Mouse (Mus musculus) adrenal gland, adult 8-10 months (tissue): ENCODE data around the gene Rundc3b. TPM values are rescaled to one million over a fixed set of nuclear protein-coding genes. Genes with fewer than 3 reads are reported as not detected.

Experiments
- DNase-seq: peaks from one replicate; pipeline ENCODE4 v3.0.0; 2022
- total RNA-seq, 4 experiments: library from RNA; stranded (reverse); gene quantifications; 2 replicates each; pipeline ENCODE4 v1.2.4; 2022

Rundc3b gene
- 10 to 100 TPM in 2 of 4 experiments, 1 to 10 TPM in 2; 6.4 to 12.6 (median 10.0) TPM for total RNA-seq

GRCm38 (mm10) chr5:8622596-8623231 lies at the start of gene Rundc3b:
Gene Rundc3b (minus strand): TSS chr5:8622952.
- peak; percentile 91 for DNase-seq

DNA sequence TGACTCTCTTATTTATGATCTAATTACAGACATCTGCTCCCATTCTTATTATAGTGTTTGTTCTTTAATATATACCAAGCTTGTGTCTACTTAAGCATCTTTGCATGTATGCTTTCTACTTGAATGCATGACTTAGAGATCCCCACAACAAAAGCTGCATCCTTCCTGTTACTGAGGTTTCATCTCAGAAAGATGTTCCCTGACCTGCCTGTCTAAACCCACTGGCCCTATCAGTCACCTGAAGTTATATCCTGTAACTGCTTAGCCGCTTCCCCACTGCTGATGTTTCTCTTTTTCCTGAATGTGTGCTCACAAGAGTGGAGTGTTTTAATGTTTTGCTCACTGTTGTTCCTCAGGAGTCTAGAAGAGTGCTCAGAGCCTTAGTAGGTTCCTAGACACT lies 46.9 kb upstream of the Rundc3b start:
- no peak for DNase-seq

DNA sequence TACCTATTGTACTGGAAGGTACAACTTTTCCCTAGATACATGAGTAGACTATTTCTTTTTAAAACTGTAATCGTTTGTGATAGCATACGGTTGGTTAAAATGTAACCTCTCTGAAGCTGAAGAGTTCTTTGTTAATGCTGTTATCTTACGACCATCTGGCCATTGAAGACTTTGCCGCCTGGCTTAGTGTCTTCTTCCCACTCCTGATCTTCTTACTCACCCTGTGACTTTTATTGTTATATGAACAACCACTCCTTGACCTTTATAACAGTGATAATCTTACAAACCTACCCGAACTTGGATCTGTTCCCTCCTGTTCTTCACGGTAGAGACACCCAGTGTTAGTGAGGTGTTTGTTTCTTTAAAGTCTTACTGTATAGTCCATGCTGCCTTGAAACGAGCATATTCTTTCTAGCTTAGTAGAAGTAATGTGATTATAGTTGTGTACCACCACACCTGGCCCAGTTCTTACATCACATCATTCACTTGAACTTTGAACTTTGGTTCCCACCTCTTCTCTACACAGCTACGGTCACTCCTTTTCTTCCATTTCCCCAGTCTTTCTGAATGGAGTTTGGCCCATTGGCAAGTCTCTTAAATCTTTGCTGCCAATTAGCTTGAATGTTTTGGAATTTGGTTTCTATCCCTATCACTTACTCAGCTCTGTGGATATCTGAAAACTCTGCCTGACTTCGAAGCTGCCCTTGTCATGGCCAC lies 45.2 kb upstream of the Rundc3b start:
- no peak for DNase-seq

DNA sequence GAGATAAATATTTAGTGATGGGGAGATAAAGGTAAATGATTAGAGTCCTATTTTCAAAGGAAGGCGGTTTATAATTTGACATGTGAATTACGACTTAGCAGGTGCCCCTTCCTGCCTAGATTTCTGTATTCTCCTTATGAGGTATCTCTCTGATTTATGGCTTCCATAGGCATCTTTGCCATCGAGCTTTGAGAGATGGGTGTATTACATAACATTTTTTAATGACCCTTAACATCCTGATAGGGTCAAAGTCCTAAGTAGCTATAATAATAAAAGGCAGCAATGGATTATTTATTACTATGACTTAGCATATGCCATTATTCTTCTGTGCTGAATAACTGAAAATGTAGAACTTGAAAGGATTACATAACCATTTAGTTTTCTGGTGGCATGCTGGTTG lies 41.9 kb upstream of the Rundc3b start:
- no peak for DNase-seq

DNA sequence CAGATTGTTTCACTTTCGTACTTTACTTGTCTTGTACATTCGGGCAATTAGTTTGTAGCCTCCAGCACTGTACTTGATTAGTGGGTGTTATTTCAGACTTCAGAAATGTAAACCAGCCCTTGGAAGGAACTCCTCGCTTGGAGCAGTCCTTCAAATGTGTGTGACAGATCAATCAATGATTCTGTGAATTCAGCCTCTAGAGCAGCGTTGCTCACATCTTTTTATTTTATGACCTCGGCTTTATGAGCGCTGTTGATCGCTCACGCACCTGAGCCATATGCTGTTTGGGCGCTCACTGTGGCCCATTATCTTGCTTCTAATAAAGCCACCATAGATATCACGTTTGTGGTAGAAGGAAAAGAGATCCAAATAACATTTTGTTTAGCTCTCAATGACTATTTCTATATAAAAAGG lies 38.0 kb upstream of the Rundc3b start:
- DNase-seq = no peak

GRCm38 (mm10) chr5:8659911-8660737 lies 37.4 kb upstream of the Rundc3b start, which contains the start of gene Abcb1a:
Gene Abcb1a (plus strand): TSS chr5:8660077.
- peak; percentile 52 for DNase-seq

DNA sequence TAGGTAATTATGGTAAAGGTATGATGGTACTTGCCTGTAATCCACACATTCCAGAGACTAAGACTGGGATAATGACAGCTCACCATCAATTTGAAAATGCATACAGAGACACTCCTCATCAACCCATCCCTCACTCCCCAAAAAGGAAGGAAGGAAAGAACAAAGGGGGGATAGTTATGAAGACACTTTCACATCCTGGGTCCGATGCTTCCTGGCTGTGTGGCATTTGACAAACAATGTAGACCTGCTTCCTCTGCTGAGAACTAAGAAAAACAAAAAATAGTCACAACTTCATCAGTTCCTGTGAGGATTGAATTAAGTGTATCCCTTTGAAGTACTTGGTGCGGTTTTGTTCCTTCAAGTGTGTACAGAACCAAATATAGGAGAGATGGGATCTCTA lies 29.3 kb upstream of the Rundc3b start:
- DNase-seq = no peak

DNA sequence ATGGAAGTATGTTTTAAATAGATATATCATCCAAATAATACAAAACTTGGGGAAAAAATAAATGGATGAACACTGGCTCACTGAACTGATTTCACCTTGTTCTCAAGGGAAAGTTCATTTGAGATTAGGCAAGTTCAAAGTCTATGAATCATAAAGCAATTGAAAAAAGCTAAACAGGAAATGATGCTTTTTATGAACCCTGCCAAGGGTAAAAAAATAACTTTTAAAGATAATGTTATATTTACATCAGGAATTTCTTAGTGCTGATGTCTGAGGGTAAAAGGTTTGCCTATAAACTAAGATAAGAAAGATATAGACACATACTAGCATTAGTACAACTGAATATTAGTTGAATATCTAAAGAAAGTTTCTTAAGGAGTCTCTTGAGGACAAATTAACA lies 26.0 kb upstream of the Rundc3b start:
- no peak for DNase-seq

DNA sequence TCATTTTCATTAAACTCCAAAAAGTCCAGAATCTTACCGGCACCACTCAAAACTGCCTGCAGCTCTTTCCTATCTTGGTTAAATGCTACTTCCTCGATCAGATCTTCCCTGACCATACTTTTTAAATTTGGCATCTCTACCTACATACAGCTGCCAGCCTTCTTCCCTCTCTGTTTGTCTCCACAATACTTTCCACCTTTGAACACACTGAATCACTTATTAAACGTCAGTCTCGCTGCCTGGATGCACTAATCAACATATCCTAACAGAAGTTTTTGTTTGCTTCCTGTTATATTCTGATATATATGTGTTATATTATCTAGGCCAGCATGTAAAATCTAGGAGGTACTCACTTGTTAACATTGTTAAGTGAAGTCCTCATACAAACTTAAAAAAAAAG lies 25.5 kb upstream of the Rundc3b start:
- DNase-seq = no peak

DNA sequence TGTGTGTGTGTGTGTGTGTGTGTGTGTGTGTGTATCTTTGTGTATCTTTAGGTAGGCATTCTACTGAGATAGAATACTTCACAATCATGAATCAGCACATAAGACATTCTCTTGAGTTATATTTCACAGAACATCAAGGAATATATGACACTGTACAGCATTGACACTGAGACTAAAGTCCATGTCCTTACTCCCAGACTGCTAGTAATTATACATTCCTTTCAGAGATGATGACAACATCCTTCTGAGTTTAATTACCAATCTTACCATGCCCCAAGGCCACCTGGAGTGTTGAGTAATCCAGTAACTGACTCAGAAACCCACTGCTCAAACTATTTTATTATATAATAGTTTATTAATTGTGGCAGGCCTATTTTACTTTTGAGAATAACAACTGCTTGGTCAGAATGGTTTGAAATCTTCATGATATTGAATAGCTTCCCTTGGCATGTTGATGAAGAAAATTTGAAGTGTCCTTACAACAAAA lies 11.8 kb upstream of the Rundc3b start:
- DNase-seq = peak; percentile 37

- no peak for DNase-seq
Measured at GRCm38 (mm10) chr5:8632901-8633300, 10.1 kb upstream of the Rundc3b start.

- DNase-seq = peak; percentile 43
Measured at GRCm38 (mm10) chr5:8622071-8622595, 619 bp downstream of the Rundc3b start.

GRCm38 (mm10) chr5:8571118-8571517 lies 51.6 kb downstream of the Rundc3b start:
- DNase-seq = no peak

DNA sequence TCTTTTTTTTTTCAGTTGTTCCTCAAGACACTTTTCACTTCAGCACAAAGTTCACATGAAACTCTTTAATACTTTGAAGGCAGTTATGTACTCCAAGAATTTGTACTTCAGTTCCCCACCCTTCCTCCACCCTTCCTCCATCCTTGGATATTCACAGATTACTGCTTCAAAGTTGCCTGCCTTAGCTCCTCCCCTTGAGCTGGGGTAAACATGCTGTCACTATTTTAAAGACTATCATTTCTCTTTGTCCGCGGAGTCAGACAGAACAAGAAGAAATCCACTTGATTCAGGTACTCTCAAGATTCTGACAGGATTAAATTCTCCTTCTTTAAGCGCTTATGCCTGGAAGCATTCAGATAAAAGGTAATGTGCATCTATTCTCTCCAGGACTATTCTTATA lies 55.9 kb downstream of the Rundc3b start:
- no peak for DNase-seq

GRCm38 (mm10) chr5:8544512-8544911 lies 78.2 kb downstream of the Rundc3b start:
- no peak for DNase-seq

GRCm38 (mm10) chr5:8542631-8543207 lies 80.0 kb downstream of the Rundc3b start:
- no peak for DNase-seq

DNA sequence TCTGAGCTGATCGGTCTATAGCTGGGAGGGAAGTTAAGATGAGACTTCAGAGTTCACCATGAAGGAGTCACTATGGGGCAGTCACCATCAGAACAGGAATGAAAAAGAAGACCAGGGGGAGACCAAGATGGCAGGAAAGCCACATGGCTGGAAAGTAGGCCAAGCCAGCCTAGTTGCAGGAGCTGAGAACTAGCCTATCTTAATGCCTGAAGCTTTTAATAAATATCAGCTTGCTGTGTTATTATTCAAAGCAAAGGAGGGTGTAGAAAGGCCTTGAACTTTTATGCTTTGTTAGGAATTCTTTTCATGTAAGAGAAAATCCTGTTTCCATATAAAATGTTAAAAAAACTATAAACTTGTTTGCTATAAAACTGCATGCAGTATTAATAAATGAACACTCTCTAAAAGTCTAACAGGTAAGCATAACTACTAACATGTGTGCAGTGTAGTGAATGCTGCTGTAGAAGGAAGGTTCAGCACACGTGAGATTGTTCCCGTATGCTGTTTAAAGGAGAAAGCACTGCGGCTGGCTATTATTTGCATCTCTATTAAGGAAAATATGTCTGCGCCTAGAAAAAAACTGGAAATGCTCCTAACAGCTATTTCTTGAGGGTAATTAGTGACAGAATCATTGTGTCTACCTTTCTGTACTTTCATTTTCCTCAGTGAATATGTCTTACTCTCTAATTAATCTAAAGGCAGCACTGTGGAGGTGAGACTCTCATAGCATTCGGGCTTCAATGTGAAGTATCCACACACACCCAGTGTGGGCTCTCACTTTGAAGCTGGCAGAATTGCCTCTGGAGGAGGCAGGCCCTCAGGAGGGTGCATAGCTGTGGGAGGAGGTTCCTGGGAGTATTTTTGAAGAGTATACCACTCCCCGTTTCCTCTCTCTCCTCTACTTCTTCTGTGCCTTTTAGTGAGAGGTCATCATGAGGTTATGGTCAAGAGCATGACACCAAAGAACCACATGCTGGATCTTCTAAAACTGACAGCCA lies 81.3 kb downstream of the Rundc3b start:
- DNase-seq = no peak

GRCm38 (mm10) chr5:8519006-8519405 lies 103.7 kb downstream of the Rundc3b start:
- DNase-seq = no peak

DNA sequence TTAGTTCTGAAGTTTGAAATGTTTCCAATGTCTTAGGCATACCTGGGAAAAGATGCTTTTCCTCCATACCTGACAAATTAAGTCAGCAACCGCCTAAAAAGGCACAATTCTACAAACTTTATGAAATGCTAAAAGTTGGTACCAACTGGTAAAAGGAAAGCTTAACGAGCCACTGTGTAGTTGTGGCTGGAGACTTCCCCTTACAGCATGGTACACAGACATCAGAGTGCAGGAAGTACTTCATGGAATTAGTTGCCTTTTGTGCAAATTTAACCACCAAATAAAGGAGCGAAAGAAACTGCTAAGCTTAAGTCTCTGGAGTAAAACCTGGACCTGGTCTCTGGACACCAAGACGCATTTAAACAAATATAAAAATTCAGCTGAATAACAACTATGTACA lies 131.0 kb downstream of the Rundc3b start:
- DNase-seq = no peak

DNA sequence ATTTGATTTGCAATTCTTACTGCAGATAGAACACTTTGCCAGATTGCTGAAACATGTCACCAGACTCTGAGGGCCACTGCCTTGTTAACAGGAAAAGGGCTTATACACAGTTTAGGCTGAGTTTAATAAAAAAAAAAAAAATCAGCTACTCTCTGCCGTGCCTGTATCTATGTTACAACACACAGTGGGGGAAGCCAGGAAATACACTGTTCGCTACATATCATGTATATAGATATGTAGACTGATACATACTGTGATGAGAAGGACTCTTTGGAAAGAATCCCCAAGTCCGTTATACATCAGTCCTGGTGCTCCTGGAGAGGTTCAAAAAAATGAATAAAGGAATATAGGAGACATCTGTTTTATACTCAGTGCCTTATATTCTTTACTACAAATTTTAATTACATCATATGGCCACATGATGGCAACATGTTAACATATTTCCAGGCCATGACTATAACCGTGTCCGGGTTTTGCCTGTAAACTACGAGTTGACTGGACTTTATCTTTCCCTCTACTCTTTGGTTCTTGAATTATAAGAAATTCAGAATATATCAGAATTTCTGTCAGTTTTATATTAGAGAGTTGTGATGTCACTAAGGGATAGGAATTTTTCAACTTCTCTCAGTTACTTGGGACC lies 133.2 kb downstream of the Rundc3b start:
- DNase-seq = no peak
